Mouse (Mus musculus) neutrophil, adult 59 days (primary cell): ENCODE measurements around the gene Fam170b. TPM values are rescaled to one million over a fixed set of nuclear protein-coding genes. Genes with fewer than 3 reads are reported as not detected.

Experiments
- total RNA-seq, 2 experiments: library from RNA; stranded (reverse); gene quantifications; 1 replicate in 1 of 2; 2 replicates in 1 of 2; pipeline ENCODE4 v1.2.4; 2023

Fam170b gene
- total RNA-seq, result not detected

GRCm38 (mm10) chr14:32833847-32834246 lies at the start of gene Fam170b:
Fam170b (plus strand) TSS chr14:32833962.

GRCm38 (mm10) chr14:32785556-32786130 lies 48.1 kb upstream of the Fam170b start, which contains the start of gene Tmem273:
Tmem273 (plus strand) TSS chr14:32785963.

GRCm38 (mm10) chr14:32856681-32857328 lies 23.0 kb downstream of the Fam170b start, which contains the start of gene Vstm4:
Vstm4 (plus strand) TSS chr14:32856756.

Other genes with a start within 250 kb of the Fam170b start
- gene Prrxl1, start 234.6 kb upstream of the Fam170b start, total RNA-seq, result not detected
- gene 3425401B19Rik, start 148.7 kb upstream of the Fam170b start, total RNA-seq, result not detected
- gene Tmem273, start 48.0 kb upstream of the Fam170b start, total RNA-seq, result 1 to 10 TPM; 3.3 to 5.6 TPM
- under 1 TPM in 1 of 2 experiments, not detected in 1; 0.16 TPM for gene Vstm4, start 22.8 kb downstream of the Fam170b start, total RNA-seq
- gene Lrrc18, start 157.4 kb downstream of the Fam170b start, total RNA-seq, result not detected